Mouse (Mus musculus): ENCODE measurements around the gene Epha1.

DNA sequence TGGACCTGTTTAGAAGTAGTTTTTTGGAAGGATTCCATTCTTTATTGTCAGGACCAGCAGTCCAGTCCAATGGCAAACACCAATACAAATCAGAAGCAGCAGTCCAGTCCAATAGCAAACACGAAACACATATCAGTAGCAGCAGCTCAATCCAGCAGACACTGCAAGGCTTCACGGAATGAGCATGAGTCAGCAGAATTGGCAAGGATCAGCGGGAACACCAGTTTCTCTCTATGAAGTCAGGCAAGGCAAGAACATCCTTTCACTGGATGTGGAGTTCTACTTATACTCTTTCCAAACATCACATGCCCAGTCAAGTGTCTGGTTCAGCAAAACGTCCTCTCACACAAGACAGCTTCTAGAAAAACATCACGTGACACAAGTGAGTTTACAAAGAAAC, 33.1 kb downstream of the Epha1 start:
- TF ChIP-seq CTCF (IDR thresholded peaks at IDR 0.05; ENCODE audit: low read depth) (no peak), EP300 (IDR thresholded peaks at IDR 0.05; ENCODE audit: low read depth) (no peak)
